Mouse (Mus musculus) heart, embryonic 10.5 days (tissue): ENCODE results near the gene Serinc2. TPM values are rescaled to one million over a fixed set of nuclear protein-coding genes. Genes with fewer than 3 reads are reported as not detected.

Experiments
- DNase-seq: peaks from one replicate; pipeline ENCODE4 v3.0.0-alpha.2; 2017; ENCODE audit warnings: low spot score
- H3K27ac ChIP-seq: fragments of 300-500 bp; sonication (generic); 2 replicates; pipeline ENCODE4 v1.5.1; 2016; ENCODE audit warnings: mild to moderate bottlenecking
- H3K27me3 ChIP-seq: fragments of 300-500 bp; sonication (generic); 2 replicates; pipeline ENCODE4 v1.6.1; 2016; ENCODE audit warnings: mild to moderate bottlenecking; ENCODE audit not compliant: poor library complexity, insufficient read depth, severe bottlenecking
- H3K36me3 ChIP-seq: fragments of 300-500 bp; sonication (generic); 2 replicates; pipeline ENCODE4 v1.6.1; 2016; ENCODE audit warnings: mild to moderate bottlenecking, moderate library complexity
- H3K4me1 ChIP-seq: fragments of 300-500 bp; sonication (generic); 2 replicates; pipeline ENCODE4 v1.6.1; 2016; ENCODE audit warnings: mild to moderate bottlenecking
- H3K4me3 ChIP-seq: fragments of 300-500 bp; sonication (generic); 2 replicates; pipeline ENCODE4 v1.5.1; 2016; ENCODE audit warnings: mild to moderate bottlenecking, moderate library complexity
- H3K9me3 ChIP-seq: fragments of 300-500 bp; sonication (generic); 2 replicates; pipeline ENCODE4 v1.6.1; 2016; ENCODE audit warnings: mild to moderate bottlenecking, moderate library complexity
- WGBS: fragments of 180-500 bp; shearing (Covaris S2); methylation state at CpG from one replicate; pipeline ENCODE4 v1.1.7; 2016; 5-methylcytosine and 5-hydroxymethylcytosine counted together
- polyA plus RNA-seq: library from polyadenylated mRNA; unstranded; fragments of >200 nt; fragmentation: Nextera tagmentation; extraction: Ambion mirVana; gene quantifications from 2 replicates; pipeline ENCODE4 v1.2.1, GENCODE M21; 2016

Gene Serinc2
- polyA plus RNA-seq, 1 experiment from 2014 or later = 12.1 TPM

DNA sequence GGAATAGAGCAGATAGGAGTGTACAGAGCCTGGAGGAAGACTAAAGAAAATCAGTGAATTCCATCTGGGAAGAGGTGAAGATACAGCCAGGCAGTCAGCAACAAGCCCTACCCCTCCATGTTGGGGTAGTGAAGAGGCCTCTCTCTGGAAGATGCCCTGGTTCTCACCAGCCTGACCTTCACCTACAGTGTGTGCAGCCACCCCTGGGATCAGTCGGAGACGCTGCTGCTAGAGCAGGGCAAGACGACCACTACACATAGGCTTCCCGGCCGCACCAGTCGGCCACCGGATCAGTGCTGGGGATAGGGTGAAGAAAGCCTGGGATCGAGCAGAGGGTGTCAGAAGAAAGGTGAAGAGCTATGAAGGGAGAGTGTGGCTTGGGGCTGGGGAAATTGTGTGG is 30.2 kb upstream of the Serinc2 start:
- no peaks in the 10 kb centered on the region for H3K9me3 ChIP-seq
- H3K4me3 ChIP-seq = peak overlapping the region; percentile 73
- peaks cover 20% of the 10 kb centered on the region for H3K36me3 ChIP-seq
- peaks cover 58% of the 10 kb centered on the region for H3K4me1 ChIP-seq
- H3K27ac ChIP-seq = peak overlapping the region; percentile 91
- no peak for DNase-seq
- WGBS = 32% methylated on average over 8 of the region's 8 CpGs
- peaks cover 58% of the 10 kb centered on the region for H3K27me3 ChIP-seq

DNA sequence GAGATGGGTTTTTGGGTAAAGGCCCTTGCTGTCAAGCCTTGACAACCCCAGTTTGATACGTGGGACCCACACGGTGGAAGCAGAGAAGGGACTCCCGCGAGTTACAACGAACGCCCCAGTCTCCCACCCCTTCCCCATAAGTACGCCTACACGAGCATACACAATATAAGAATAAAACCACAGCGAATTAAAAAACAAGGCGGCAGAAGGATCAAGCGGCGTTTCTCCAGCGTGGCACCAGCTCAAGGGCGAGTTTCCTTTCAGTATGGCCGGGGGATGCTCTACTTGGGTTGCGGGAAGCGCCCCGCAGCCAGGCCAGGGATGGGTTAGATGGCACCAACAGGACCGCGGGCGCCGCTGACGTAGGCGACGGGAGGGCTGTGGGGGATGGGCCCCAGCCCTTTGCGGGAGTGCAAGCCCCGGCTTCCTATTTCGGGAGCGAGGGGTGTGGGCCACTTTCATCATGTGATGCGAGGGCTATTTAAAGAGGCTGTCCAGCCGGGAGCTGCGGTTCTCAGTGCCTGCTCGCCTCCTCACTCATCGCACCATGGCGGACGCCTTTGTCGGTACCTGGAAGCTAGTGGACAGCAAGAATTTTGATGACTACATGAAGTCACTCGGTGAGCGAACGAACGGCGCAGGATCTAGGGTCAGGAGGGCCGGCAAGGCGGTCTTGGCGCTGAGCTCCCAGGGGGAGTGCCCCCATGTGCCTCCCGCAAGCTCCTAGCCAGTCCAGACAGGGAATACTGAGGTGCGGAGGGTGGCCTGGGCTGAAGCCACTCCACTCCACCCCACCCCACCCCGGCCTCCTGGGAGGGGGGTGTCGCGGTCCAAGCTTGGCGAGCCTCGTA is 29.5 kb upstream of the Serinc2 start, which contains the start of the genes Fabp3 and Gm10570:
Fabp3 (plus strand) TSS at position 365 of the 851 bp plus-strand sequence.
Gm10570 (minus strand) TSS at position 444 of the 851 bp plus-strand sequence.
- Histone ChIP-seq H3K4me3 (peak within 1 kb of the TSS; percentile 73), H3K9me3 (no peaks in the 10 kb centered on the region), H3K27me3 (peaks cover 63% of the 10 kb centered on the region), H3K4me1 (peaks cover 58% of the 10 kb centered on the region), H3K36me3 (peaks cover 12% of the 10 kb centered on the region), H3K27ac (peak within 1 kb of the TSS; percentile 91)
- under 1% methylated on average over 52 of the region's 52 CpGs for WGBS
- peak; percentile 94 for DNase-seq

DNA sequence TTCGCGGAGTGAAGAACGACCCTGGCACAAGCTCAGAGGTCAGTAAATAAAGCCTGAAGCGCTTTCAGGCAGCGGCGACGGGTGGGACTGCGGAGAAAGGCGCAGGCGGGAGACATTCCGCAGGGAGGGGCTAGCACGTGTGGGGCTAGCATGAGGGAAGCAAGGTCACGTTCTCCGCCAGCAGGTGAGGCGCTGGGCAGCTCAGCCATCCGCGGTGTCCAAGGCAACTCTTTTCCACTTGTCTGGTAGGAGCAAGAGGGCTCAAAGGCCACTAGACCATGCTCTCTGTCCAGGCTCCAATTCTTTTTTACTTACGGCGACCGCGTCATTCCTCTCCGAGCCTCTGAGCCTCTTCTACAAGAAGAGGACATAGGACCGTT is 28.8 kb upstream of the Serinc2 start:
- Histone ChIP-seq H3K9me3 (no peaks in the 10 kb centered on the region), H3K27ac (peak overlapping the region; percentile 91), H3K4me1 (peaks cover 58% of the 10 kb centered on the region), H3K36me3 (peaks cover 6% of the 10 kb centered on the region), H3K4me3 (peak overlapping the region; percentile 73), H3K27me3 (peaks cover 63% of the 10 kb centered on the region)
- under 1% methylated on average over 23 of the region's 23 CpGs for WGBS
- DNase-seq = peak; percentile 93

DNA sequence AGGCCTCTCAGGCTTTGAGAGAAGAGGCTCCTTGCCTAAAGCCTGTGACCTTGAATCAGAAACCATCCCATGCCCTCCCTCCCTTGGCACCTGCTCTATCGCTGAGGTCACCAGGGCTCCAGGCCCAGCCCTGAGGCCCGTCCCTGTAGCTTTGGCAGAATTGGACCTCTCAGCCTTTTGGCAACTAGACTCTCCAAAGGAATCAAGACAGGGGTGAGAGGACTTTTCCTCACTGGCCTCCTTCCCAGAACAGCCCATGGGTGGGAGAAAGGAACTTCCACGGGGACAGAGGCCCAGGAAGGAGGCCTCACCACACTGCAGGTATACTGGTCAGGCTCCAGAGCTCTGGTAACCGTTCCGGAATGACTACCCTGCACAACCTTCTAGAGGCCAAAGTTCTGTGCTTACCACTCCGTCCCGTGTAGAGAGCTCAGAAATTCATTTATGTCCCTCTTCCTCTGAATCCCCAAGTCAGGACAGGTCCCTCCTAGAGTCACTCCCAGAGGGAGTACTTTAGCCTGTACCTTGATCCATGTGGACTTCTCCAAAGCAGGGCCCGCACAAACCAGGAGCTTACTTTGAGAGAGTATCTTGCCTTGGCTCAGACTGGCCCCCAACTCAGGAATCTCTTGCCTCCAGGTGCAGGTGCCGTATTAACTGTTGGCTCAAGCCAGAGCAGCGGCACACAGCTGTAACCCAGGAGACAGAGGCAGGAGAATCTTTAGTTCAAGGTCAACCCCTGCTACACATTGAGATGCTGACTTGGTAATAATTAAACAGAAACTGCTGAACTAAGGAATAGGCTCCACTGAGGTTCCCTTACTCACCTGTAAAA is 28.0 kb upstream of the Serinc2 start:
- no peaks in the 10 kb centered on the region for H3K9me3 ChIP-seq
- H3K4me1 ChIP-seq = peaks cover 62% of the 10 kb centered on the region
- H3K36me3 ChIP-seq = no peaks in the 10 kb centered on the region; the same call in 1 of the 2 replicates
- DNase-seq = no peak
- H3K4me3 ChIP-seq = peak overlapping the region; percentile 73
- 75% methylated on average over 10 of the region's 10 CpGs for WGBS
- H3K27me3 ChIP-seq = peaks cover 67% of the 10 kb centered on the region
- peak overlapping the region; percentile 91 for H3K27ac ChIP-seq

DNA sequence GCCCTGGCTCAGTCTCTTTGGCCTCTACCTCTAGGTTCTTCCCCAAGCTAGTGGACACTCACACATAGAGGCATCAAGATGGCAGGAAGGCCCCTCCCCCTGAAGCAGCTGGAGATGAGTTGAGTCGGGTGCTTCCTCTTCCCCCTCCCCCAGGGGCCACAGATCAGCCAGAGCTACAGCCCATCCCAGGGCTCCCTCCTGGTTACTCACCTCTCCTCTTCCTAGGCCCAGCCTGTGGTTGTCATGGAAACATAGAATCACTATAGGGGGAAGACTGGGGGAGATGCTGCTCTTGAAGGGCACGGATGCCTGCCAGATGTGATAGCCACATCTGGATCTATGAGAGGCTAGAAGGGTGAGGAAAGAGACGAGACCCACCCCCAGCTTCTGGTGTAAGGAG is 25.7 kb upstream of the Serinc2 start:
- peaks cover 48% of the 10 kb centered on the region for H3K4me1 ChIP-seq
- H3K27ac ChIP-seq = no peak overlapping the region
- no peak for DNase-seq
- no peak overlapping the region for H3K4me3 ChIP-seq
- H3K36me3 ChIP-seq = no peaks in the 10 kb centered on the region
- H3K9me3 ChIP-seq = no peaks in the 10 kb centered on the region
- H3K27me3 ChIP-seq = peaks cover 65% of the 10 kb centered on the region
- WGBS = 33% methylated on average over 3 of the region's 3 CpGs

DNA sequence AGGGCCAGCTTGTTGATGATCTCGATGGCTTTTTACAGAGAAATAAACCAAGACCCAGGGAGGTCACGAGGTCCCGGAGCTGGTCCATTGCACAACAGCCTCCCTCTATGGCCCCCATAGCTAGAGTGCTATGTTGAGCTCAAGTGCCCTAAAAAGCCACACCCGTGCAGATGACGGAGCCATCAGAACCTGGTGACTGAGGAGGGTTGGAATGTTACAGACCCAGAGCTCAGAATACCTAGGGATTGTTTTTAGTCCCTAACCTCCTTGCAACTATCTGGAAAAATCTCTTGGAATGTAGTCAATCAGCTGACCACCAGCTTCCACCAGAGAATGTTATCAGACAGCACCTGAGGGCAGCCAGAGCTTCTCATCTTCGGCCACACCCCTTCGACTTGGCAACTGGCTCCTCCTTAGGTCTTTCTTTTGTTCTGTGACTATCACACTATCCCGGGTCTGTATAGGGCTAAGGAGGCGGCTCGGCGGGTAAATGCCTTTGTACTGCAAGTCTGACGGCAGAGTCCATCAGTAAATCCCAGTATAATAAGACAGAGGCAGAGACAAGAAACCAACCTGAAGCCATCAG is 23.4 kb upstream of the Serinc2 start:
- Histone ChIP-seq H3K9me3 (no peaks in the 10 kb centered on the region), H3K27me3 (peaks cover 48% of the 10 kb centered on the region)
- 48% methylated on average over 12 of the region's 12 CpGs for WGBS

DNA sequence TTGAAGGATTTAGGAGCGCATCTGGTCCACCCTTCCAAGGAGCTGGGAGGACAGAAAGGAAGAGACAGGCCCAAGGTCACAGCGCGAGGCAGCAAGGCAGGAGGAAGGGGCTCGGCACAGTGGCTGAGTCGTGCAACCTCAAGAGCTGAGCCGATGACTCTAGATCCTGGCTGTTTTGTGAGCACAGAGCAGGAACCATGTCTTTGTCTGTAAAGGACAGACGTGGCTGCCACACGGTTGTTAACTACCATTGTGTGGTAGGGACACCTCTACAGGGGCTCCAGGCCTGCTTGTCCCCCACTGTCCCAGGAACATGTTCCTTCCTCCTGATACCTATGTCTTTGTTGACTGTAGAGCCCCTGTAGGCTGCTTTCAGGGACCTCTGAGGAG is 20.6 kb upstream of the Serinc2 start:
- H3K36me3 ChIP-seq = no peaks in the 10 kb centered on the region
- WGBS = 76% methylated on average over 8 of the region's 8 CpGs
- H3K27me3 ChIP-seq = peaks cover 25% of the 10 kb centered on the region
- no peaks in the 10 kb centered on the region for H3K9me3 ChIP-seq
- DNase-seq = no peak
- H3K27ac ChIP-seq = peak overlapping the region; percentile 43; the same call in 1 of the 2 replicates
- no peak overlapping the region for H3K4me3 ChIP-seq
- peaks cover 29% of the 10 kb centered on the region for H3K4me1 ChIP-seq

More for the DNA sequence above, 23.4 kb upstream of the Serinc2 start:
- Histone ChIP-seq H3K4me1 (peaks cover 36% of the 10 kb centered on the region), H3K4me3 (no peak overlapping the region), H3K36me3 (no peaks in the 10 kb centered on the region), H3K27ac (peak overlapping the region; percentile 23; the same call in 1 of the 2 replicates)
- no peak for DNase-seq

DNA sequence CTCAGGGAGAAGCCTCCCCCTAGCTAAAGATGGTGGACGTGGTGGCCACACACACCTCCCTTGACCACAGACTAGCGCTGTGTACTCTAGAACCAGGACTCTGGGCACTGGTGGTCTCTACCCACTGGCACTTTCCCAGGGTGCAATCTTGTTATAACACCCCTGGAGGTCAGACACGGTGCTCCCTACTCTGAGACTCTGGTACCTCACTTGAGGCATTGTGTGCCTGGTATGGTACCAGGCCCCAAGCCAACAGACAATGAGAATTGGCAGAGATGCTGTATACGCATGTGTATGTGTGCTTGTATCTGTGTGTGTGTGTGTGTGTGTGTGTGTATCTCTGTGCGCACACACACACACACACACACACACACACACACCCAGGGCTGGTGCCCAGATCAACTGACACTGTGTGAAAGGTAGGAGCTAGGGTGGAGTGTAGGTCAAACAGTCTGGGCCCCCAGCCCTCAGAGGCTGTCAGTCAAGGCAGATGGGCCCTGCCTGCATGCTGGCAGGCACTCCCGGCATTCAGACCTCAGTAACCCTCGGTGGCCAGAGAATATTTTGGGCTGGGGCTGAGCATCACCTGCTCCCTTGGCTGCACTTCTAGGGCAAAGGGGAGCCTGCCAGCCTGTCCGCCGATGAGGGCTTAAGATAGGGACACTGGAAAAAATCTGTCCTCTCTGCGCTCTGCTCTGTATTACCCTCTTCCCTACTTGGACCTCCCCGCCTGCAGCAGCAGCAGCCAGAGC is 20.0 kb upstream of the Serinc2 start:
- 60% methylated on average over 11 of the region's 11 CpGs for WGBS
- H3K9me3 ChIP-seq = no peaks in the 10 kb centered on the region
- peaks cover 19% of the 10 kb centered on the region for H3K27me3 ChIP-seq
- peaks cover 29% of the 10 kb centered on the region for H3K4me1 ChIP-seq
- H3K27ac ChIP-seq = peak overlapping the region; percentile 43
- H3K4me3 ChIP-seq = no peak overlapping the region
- H3K36me3 ChIP-seq = no peaks in the 10 kb centered on the region
- no peak for DNase-seq

DNA sequence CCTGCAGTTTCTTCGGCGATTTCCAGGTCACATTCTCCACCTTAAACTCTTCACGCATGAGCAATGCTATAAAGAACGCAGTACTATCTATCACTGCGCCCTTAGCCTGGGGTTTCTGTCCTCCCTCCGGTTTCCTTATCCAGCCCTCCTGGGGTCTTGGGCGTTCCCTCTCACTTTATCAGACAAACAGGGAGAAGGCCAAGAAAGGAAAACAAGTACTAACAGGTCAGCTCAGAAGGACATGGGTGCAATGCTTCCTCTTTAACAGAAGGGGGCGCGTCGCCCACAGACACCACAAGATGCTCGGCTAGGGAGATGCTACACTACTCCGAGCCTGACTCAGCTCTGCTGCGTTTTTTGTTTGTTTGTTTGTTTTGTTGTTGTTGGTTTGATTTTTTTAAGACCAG is 18.1 kb upstream of the Serinc2 start:
- peaks cover 24% of the 10 kb centered on the region for H3K4me1 ChIP-seq
- peak overlapping the region; percentile 37; the same call in 1 of the 2 replicates for H3K27ac ChIP-seq
- no peaks in the 10 kb centered on the region for H3K36me3 ChIP-seq
- H3K27me3 ChIP-seq = peaks cover 12% of the 10 kb centered on the region
- no peak overlapping the region for H3K4me3 ChIP-seq
- 17% methylated on average over 13 of the region's 13 CpGs for WGBS
- peak; percentile 90 for DNase-seq
- no peaks in the 10 kb centered on the region for H3K9me3 ChIP-seq

DNA sequence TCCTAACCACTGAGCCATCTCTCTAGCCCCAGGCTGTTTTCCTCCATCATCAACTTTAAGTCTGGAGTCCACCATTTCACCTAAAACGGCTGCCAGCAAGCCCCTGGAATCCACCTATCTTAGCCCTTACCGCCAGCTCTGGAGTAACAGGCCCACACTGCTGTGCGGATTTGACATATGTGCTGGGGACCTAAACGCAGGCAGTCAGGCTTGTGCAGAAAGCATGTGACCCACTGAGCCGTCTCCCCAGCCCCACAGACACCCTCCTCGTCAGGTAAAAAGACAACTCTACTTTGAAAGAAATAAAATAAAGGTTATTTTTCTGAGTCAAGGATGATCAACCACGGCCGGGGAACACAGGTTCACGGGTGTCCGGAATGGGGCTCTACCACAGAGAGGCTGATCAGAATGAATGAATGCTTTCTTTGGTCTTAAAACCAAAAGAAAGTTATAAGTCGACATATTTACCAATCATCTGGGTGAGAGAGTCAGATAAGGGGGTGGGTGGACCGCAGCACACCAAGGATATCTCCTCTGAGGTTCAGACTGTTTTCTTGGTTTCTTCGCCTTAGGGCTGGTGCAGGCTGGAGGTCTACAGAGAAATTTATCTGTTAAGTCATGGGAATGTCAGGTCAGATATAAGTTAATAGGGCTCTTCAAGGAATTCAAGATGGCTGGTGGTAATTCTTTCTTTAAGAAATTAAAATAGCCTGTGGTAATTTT is 17.4 kb upstream of the Serinc2 start:
- H3K27ac ChIP-seq = peak overlapping the region; percentile 37; the same call in 1 of the 2 replicates
- H3K27me3 ChIP-seq = peaks cover 12% of the 10 kb centered on the region
- H3K4me3 ChIP-seq = no peak overlapping the region
- no peak for DNase-seq
- no peaks in the 10 kb centered on the region for H3K9me3 ChIP-seq
- no peaks in the 10 kb centered on the region for H3K36me3 ChIP-seq
- H3K4me1 ChIP-seq = peaks cover 22% of the 10 kb centered on the region
- 74% methylated on average over 13 of the region's 13 CpGs for WGBS

DNA sequence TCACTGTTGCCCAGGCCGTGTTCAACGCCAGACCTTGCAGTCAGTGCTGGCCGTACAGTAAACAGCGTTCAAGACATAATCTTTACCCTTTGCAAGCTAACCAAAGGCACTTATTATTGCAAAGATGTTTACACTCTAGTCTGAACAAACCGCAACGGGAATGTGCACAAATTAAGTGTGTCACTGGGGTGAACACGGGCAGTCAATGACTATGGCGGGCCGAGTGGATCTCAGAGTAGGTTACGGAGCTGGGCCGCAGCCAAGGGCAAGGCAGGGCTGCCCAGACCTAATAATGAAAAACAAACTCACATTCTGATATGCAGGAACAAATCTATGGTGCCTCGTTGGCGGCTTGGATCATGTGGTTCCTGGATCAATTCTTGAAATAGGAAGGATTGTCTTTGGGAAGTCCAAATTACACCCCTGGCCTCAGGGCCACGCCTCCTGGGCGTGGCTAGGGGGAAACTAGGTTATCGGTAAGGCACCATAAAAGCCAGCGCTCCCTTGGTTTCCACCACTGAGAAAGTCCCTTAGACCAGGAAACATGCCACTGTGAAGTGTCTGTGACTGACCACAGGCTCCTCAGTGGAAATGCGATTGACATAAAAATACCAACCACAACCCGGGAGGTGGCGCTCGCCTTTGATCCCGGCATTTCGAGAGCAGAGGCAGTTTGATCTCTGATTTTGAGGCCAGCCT is 16.2 kb upstream of the Serinc2 start:
- peak; percentile 84 for DNase-seq
- no peaks in the 10 kb centered on the region for H3K36me3 ChIP-seq
- peak overlapping the region; percentile 18; the same call in 1 of the 2 replicates for H3K4me3 ChIP-seq
- H3K27me3 ChIP-seq = peaks cover 3% of the 10 kb centered on the region
- no peaks in the 10 kb centered on the region for H3K9me3 ChIP-seq
- H3K27ac ChIP-seq = peak overlapping the region; percentile 56; the same call in 1 of the 2 replicates
- peaks cover 22% of the 10 kb centered on the region for H3K4me1 ChIP-seq
- WGBS = 53% methylated on average over 23 of the region's 23 CpGs
